Mouse (Mus musculus): Measurements from ENCODE around the gene Babam2.

DNA sequence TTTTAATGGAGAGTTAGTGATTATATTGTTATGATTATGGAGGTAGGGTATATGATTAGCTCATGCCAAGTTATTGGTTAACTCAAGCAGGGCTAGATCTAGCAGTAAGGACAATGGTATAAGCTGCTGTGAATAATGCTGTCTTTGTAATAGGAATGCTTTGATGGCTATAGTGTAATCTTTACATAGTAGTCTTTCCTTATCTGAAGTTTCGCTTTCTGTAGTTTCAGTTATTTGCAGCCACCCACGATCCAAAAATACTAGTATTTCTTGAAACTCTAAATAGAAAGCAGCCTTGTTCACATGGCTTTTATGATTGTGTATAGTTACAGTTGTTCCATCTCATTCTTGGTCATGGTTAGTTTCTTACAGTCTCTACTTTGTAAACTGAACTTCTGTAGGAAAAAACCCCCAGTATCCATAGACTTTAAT is 15.8 kb downstream of the Babam2 start:
- TF ChIP-seq EP300 (IDR thresholded peaks at IDR 0.05; ENCODE audit: low read depth), result no peak
- no peak for TF ChIP-seq CTCF (IDR thresholded peaks at IDR 0.05; ENCODE audit: low read depth)

Measured in liver, postnatal 0 days (tissue).